Mouse (Mus musculus) liver, adult 2 months (tissue): ENCODE measurements at regions not wholly inside any gene's neighbourhood (a gene's known extent, or its start where the extent isn't known, plus 50 kb on each side); places are given as distances from the start of the nearest gene placed in this dataset.

Source experiments
- CTCF ChIP-seq: fragments of 200-500 bp; IDR thresholded peaks from 2 replicates; pipeline ENCODE4 v1.5.1; 2011; ENCODE audit warnings: low read depth, low read length, control low read depth
- POLR2A ChIP-seq: fragments of 200-500 bp; IDR thresholded peaks from 2 replicates; pipeline ENCODE4 v1.6.1; 2011; ENCODE audit warnings: low read length, control low read depth; ENCODE audit not compliant: insufficient read depth; ENCODE audit errors: extremely low read depth

GRCm38 (mm10) chr14:25168310-25168709 is 290.7 kb upstream of the Zmiz1 start:
- TF ChIP-seq CTCF (no peak), POLR2A (no peak)
